Mouse (Mus musculus) right cerebral cortex, adult 18-20 months (tissue): Measurements from ENCODE around the gene Efcab2.
"Not testable (repeated sequence)": the region's sequence is repeated elsewhere in the genome, so short reads cannot be mapped to it uniquely, and the experiment has no call there.

Experiments used
- DNase-seq: peaks from one replicate; pipeline ENCODE4 v3.0.0; 2022; ENCODE audit warnings: mixed read lengths

The Efcab2 gene

DNA sequence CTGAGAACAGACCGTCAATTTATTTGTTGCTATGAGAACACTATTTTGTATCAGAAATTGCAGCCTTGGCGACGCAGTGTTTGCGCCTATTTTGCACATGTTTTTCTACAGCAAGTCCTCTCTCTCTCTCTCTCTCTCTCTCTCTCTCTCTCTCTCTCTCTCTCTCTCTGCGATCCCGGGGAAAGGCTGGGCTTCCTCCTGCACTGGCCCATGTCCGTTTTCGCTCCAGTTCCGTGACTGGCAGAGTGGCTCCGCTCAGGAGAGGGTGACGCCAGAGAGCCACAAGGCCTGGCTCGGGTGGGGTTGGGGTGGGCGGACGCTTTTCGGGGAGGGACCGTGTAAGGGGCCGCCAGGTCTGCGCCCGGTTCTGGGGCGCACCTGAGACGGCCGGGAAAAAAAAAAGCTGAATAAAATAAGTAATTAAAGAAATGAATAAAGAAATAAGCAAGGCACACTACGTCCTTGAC lies 407 bp upstream of the Efcab2 start:
- peak; percentile 87 for DNase-seq

DNA sequence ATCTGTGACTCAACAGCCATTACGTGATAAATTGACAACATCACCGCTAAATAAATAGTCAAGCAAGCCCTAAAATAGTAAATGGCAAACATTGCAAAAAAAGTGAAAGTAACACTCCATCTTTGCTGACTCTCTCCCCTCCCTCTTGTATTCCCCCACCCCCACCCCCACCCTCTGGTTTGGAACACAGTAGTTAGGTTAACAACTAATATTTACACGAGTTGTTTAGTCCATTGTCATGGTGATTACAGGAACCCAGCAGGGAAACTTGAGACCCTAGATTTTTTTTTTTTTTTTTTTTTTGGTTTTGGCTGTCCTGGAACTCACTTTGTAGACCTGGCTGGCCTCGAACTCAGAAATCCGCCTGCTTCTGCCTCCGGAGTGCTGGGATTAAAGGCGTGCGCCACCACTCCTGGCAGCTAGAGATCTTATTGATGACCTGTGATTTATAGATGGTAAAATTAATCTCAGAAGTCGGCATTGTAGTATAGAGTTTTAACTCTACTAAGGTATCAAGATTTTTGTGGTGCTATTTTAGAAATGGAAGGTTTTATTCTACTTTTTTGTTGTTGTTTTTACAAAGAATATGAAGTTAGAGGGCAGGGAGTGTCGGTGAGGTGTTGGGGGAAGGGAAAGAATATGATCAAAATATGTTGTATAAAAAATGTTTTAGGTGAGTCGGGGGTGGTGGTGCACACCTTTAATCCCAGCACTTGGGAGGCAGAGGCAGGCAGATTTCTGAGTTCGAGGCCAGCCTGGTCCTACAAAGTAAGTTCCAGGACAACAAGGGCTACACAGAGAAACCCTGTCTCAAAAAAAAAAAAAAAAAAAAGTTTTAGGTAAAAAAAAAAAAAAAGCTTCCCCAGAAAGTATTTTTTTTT lies 1.1 kb downstream of the Efcab2 start:
- no peak for DNase-seq

DNA sequence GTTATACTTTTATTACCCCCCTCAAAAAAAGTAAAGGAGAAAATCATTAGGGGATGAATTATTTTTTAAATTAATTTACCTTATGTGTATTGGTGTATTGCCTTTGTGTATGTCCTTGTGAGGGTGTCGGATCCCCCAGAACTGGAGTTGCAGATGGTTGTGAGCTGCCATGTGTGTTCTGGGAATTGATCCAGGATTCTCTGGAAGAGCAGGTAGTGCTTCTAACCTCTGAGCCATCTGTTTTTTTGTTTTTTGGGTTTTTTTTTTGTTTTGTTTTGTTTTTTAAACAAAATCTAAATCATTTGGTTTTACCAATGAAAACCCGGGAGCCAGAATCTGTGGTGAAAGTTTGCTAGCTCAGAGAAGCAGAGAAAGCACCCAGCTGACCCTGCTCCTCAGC lies 1.8 kb downstream of the Efcab2 start:
- DNase-seq = no peak

DNA sequence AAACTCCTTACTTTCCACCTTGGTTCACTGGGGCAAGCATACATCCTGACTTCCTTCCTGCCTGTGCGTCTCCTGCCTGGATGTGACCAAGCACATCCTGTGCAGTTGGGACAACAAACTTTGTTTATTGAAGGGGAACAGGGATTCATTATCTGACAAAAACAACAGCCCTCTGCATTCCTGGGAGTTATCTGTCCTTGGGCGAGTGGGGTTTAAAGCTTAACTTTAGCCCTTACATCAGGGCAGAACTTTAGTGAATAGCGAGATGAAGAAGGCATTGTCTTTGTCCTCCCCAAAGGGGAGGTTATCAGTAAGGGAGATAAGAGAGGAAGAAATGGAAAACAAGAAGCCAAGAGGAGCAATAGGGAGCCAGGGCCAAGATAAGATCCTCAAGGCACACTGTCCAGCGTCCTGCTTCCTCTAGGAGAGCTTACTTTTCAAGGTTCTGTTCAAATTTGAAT lies 3.0 kb downstream of the Efcab2 start:
- DNase-seq = no peak

DNA sequence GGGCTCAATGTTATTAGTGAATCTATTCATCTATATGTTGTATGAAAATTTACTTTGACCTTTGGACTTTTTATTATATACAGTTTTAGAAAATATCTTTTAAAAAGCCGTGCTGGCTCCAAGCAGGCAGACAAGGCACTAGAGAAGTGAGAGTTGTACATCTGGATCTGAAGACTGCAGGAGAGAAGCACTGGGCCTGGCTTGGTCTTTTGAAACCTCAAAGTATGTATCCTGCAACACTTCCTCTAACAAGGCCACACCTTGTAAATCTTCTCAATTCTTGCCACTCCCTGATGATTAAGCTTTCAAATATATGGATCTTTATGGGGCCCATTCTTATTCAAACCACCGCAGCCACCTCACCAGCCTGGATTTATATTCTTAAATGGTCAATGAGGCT lies 7.5 kb downstream of the Efcab2 start:
- not testable (repeated sequence) for DNase-seq

DNA sequence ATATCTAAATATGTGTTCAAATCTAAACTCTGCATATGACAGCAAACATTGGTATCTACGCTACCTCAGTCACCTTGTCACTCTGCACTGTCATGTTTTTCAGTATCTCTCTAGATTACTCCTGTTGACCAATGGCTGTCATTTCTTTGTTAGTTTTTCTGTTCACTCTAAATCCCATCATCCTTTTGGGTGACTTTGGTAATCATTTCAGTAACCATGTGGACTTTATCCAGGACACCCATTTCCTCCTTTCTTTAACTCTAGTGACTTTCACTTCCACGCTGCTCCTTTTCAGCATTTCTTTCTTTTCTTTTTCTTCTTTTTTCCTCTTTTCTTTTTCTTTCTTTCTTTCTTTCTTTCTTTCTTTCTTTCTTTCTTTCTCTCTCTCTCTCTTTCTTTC lies 13.7 kb downstream of the Efcab2 start:
- DNase-seq = no peak

DNA sequence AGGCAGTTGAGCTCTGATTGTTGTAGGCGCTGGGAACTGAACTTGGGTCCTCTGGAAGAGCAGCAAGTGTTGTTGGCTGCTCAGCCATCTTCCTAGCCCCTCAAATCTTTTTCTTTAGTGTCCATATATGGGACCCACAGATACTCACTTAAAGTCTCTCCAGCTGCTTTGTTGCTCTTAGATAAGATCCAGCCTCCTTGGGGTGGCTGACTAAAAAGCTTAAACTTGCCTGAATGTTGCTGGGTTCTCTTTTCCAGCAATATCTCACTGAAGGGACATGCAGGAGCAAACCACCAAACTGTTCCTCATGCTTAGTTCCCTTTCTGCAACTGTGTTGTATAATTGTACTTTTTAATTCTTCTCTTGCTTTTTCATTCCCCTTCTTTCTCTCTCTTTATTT lies 17.8 kb downstream of the Efcab2 start:
- DNase-seq = no peak

DNA sequence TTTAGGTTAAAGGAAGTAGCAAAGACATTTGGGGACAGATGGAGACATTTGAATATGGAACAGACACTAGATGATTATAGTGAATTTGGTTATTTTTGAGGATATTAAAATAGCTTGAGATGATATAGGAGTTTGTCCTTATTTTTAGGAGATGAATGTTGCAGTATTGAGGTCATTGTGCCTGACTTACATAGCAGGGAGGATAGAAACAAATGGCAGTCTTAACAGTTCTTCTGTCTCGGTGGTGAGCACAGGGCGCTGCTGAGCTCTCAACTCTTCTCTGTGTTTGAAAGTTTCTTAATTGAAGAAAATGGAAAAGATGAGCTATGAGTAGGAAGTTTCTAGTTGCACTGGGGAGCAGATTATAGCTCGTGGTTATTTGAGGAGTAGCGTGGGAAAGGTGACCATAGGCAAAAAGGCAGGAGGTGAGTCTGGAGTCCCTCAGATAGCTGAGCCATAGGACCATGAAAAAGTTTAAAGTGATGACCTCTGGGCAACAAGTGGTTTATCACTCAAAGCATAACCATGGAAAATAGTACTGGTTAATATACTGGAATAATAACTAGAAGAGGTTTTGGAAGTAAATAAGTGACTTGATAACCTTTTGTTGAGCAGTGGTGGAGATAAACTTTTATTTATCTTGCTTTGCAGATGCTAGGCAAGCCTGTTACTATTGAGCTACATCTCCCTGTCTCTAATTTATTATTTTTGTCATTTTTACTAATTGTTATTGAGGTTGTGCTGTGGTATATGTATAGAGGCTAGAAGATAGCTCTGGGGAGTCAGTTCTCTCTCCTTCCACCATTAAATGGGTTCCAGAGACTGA lies 25.9 kb downstream of the Efcab2 start:
- no peak for DNase-seq

DNA sequence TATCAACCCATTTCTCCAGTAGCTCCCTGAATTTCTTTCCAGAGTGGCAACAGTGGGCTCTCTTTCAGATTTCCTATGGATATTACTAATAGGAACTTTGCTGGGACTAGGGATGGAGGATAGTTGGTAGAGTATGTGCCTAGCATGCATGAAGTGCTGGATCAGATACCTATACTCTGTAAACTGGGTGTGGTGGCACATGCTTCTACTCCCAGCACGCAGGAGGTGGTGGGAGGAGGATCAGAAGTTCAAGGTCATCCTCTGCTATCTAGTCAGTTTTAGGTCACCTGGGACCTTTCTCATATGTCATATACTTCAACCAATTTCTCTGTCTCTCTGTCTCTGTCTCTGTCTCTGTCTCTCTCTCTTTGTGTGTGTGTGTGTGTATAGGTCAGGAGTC lies 27.7 kb downstream of the Efcab2 start:
- DNase-seq = no peak

DNA sequence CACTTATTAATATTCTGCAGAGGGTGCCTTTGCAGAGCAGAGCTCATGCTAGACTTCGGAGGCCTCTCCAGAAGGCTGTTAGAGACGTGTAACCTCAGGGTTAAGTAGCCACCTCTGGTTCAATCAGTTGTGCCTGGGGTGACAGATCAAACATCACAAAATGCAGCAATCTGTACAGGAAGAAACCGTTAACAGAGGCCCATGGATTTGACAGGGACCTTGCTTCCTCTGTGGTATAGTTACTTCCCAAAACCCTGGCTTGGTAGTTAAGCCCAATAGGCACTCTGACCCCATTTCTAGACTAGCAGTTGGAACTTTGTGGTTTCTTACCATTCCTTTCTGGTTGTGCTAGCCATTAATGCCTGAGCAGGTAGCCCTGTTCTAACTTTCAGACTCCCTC lies 38.5 kb downstream of the Efcab2 start:
- DNase-seq = no peak

DNA sequence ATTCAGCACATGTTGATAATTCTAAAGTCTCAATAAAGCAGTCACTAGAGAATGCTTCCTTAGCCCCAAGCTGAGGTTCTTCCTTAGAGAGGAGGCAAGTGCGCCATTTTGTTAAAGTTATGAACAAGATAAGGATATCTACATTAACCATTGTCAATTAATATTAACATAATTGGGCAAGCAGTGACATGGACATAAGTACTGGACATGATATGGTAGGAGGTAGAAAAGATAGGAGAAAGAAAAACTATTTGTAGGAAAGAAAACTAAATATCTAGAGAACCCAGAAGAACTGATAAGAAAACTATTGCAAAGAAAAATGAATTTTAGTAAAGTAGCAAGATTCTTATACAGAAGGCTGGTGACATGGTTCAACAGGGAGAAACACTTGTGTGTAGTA lies 41.2 kb downstream of the Efcab2 start:
- DNase-seq = no peak

DNA sequence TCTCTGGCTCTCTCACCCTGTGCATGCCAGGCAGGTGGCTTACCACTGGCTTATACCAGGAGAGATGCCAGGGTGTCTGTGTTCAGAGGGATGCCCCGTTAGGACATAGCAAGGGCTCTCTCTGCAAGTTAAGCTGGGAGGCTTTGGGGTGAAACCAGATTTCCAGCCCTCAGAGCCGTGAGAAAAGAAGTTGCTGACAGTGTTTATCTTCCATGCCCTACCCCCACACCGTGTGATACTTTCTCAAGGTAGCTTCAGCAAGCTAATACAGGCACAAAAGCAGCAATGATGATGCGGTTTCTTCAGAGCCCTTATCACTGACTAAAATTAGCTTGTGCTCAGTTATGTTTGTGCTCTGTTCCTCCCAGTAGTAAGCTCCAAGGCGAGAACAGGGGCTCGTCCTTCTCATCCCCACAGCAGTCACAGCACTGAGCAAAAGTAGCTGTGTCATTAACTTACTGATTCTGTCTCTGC lies 42.4 kb downstream of the Efcab2 start:
- DNase-seq = no peak

DNA sequence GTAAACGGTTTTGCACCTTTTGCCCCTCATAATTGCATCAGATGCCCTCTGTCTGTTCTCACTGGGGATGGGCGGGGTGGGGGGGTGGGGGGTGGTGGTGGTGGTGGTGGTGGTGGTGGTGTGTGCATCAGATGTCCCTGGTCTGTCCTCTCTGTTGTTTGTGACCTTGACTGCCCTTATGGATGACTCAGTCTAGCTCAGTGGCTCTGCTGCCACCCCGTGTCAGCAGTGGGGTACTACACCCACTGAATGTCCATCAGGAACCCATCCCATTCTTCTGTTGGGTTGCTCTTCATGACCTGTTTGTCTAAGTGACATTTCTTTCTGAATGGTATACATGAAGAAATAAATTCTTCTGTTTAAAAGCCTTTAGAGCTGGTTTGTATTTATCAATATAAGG lies 43.3 kb downstream of the Efcab2 start:
- peak; percentile 67 for DNase-seq

DNA sequence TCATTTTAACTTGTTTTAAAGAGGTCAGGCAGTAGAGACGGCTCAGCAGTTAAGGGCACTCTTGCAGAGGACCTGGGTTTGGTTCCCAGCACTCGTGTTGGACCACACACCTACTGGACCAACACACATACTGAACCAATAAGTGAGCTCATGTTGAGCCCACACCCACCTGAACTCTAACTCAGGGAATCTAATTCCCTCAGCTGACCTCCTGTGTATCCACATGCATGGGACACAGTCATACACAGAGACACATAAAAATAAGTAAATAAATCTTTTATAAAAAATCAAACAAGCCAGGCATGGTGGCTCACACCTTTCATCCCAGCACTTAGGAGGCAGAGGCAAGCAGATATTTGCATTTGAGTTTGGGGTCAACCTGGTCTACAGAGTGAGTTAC lies 44.0 kb downstream of the Efcab2 start:
- DNase-seq = no peak

DNA sequence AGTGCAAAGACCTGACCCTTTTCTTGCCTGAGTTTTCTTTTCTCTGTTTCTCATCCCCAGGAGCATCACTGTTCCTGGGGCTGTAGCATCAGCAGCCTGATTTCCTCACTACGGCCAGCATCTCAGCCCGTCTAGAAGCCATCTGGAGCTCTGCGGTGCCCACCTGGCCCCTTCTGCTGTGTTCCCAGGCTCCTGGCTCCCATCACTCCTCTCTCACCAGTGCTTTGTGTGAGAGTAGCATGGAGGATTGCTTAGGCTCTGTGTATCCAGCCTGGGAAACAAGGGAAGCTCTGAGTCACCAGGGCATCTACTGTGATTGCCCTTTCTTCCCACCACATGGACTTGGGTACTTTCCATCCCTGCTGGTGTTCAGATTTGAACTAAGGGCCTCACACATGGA lies 48.2 kb downstream of the Efcab2 start:
- DNase-seq = no peak

DNA sequence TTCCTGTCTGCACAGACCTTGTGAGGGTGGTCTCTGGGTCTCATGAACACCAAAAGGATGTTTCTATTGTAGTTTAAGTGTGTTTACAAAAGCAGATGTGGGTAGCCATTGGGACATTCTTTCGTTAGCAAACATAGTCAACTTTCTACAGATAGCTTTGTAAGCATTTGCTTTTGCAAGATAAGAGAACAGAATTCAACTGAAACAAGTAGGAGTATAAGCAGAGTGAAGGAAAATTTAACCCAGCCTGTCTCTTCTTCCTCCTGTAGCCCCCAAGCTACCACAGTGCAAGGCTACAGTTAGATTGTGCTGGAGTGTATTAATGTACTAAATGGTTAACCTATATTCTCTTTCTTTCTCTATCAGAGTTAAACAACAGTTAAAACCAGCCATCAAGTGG lies 49.2 kb downstream of the Efcab2 start:
- no peak for DNase-seq

DNA sequence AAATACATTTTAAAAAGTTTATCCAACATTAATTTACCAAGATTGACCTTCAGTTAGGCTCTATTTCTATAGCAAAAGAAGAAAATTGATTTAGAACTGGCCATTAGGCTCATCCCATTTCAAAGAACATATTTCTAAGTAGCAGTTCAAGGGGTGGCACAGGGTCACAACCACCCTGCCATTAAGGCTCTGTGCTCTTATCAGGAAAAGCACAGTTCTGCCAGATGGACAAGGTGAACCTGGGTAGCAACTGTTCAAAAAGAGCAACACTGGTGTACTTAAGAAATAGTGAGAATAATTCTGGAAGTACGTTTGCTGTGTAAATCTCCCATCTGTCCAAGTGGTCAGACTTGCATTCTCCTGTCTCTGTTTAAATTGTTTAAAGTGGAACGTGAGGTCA lies 52.1 kb downstream of the Efcab2 start:
- DNase-seq = no peak

DNA sequence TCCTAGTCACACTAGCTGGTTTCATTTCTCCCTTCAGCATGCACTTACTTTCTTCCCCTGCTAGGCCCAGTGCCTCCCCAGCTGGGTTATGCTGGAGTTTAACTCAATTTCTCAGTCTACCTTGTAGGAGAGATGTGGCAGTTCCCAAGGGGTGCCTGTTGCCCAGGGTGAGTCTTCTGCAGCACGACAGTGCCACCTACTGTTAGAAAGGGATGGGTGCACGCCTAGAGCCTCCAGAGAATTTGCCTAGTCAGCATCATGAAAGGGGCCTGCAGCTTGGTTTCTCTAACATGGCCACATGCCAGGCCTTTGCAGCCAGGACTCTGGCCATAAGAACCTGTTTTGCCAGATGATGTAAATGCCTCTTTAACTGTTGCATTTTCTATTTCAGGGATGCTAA lies 57.8 kb downstream of the Efcab2 start:
- DNase-seq = peak; percentile 82

DNA sequence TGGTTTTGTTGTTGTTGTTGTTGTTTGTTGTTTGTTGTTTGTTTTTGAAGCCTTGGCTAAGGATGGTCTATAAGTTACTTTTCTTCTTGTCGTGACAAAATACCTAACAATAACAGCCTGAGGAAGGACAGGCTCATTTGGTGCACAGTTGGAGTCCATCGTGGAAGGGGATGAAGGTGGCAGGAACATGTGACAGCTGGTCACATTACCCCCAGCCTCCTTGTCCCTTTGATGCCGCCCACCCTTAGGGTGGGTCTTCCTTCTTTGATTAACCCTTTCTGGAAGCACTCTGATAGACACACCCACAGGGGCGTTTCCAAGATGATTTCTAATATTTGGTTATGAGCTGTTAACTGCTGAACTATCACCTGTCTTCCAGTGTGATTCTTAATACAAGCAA lies 58.3 kb downstream of the Efcab2 start:
- no peak for DNase-seq

DNA sequence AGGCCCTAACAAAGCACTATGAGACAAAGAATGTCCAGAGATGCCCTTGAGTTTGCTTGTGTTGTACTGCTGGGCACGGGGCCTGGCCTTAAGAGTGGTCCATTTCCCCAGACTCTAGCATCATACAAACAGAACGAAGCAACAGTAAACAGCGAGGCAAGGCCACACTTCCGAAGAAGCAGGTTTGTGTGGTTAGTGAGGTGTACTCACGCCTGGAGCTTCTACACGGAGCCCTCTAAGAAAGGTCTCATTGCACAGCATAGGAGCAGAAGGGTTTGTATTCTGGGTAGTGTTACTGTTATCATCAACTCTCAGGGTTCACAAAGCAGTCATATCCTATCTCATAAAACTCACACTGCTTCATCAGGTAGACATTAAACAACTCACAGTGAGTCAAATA lies 61.7 kb downstream of the Efcab2 start:
- no peak for DNase-seq

DNA sequence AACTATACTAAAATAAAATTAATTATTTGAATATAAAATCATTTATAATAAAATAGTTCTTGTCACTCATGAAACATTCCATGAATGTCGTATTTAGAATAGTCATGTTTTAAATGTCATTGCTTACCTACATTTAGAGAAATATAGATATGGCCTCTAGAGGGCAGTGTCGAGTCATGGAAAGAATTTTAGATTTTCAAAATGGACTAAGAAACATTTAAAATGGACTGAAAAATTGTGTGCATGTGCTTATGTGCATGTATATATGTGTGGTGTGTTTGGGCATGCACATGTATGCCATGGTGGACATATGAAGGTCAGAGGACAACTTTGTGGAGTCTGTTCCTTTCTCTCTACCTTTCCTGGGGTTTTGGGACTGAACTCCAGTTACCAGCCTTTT lies 62.4 kb downstream of the Efcab2 start:
- no peak for DNase-seq

DNA sequence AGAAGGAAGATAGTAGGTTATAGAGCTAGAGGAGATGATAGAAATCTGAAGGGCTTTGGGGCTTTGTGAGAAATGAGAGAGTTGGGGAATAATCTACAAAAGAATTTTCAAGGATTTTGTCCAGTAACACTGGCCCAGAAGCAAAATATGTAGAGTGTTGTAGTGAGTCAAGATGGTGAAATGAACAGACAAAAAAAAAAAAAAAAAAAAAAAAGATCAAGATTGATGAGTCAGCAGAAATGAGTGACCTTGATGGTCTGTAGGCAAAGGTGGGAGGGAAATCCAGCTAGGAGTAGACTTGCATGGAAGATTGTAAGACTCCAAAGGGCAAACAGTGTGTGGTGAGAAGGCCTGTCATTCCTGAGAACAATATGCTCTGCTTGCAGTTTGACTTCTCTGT lies 78.0 kb downstream of the Efcab2 start:
- DNase-seq = no peak

DNA sequence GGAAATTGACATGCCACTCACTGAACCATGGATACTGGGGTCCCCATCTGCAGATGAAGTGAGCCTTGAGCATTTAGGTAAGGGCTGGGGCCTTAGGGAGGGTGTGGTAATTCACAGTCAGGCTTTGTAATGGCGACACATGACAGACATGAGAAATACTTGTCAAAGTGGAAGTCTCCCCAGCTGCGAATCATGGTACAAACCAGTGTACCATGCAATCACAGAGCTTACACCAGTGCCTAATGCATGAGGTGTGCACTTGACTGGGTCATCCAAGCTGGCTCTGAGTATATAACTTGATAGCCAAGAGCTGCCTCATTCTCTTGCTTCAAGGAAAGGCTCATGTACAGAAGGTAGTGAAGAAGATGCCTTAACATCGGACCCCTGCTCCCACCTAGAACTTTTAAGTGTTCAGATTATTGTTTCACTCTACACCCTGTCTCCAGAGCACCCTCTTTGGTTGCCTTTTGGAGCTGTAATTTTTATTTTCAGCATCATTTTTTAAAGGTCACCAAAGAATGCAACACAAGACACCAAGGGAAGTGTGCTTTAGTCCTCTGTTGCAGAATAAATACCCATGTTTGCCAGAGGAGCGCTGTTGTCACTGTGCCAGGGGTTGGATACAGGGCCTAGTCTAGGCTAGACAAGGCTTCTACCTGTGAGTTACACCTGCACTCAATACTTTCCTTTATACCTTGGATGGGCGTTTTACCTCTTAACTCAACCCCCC lies 79.4 kb downstream of the Efcab2 start:
- no peak for DNase-seq
